Comparison of ENCODE assay signal across 13 mouse cellular contexts in the genomic region with DNA sequence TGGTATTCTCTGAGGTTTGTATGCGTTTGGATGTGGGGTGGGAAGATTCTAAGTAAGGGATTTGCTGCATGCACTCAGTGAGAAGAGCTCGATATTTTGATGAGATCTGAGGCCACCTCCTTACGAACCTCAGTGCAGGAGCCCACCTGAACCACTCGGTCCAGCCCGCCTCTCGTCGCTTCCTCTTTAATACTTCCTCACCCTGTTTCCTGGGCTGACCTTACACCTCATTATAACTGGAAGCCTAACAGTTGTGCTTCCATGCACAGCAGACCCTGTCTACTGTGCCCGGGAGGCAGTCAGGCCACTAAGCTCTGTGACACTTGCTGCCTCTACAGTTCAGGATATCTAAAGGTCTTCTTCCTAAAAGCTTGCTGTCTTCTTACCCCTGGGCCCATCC. TPM values are rescaled to one million over a fixed set of nuclear protein-coding genes. Genes with fewer than 3 reads are reported as not detected.
"Had no signal": no experiment of that assay in that cellular context is flagged by ENCODE, and none has a peak within 500 bp of the region (broad histone marks: within the 10 kb centered on the region; RNA-seq: fewer than 3 reads in every experiment).

No protein-coding gene starts in this region.

- ATAC-seq: midbrain, embryonic 15.5 days had no signal

- DNase-seq: kidney, adult 11 months; kidney, adult 8-10 months; kidney, postnatal 10 days; kidney, postnatal 4 days; layer of hippocampus, postnatal 36 days; liver, embryonic 13.5 days; lung, adult 2 months; right cerebral cortex, adult 18-20 months; right cerebral cortex, postnatal 14 days; right cerebral cortex, postnatal 4 days; thymus, postnatal 36 days had no signal

RNA-seq across cellular contexts. Expression of a gene that starts 50.1 kb away (rescaled TPM):
- total RNA-seq: liver, adult 2 months had no signal
